ENCODE assay signal across 16 mouse cellular contexts in the genomic region with DNA sequence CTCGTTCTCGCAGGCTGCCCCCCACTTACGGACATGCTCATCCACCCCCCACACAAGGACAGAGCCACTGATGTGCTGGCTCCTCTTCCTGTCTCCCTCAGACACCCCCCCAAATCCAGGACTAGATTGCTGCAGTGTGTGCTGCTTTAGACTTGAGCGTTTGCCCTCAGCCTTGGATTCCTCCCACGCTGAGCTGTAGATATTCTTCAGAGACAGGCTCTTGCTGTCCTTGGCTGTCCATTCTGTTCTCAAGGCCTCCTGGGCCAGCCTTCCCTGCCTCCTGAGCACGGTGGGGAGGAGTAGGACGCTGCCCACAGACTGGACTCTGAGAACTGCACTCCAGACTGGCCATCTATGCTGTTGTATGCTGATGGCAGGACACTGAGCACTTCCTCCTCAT. TPM values are rescaled to one million over a fixed set of nuclear protein-coding genes. Genes with fewer than 3 reads are reported as not detected.
DNase-seq lines count a peak whose midpoint lies in the region; ATAC-seq lines count a peak whose summit lies in the region.
"Had no signal": no experiment of that assay in that cellular context is flagged by ENCODE, and none has a peak within 500 bp of the region (broad histone marks: within the 10 kb centered on the region; RNA-seq: fewer than 3 reads in every experiment).

No protein-coding gene starts in this region.

- H3K4me2 ChIP-seq in forebrain, embryonic 15.5 days (replicated peaks), result no peak overlapping the region
- no peak overlapping the region for H3K4me2 ChIP-seq in kidney, embryonic 16.5 days (replicated peaks; ENCODE audit: low read depth, low read length)
- H3K4me2 ChIP-seq: limb, embryonic 15.5 days; neural tube, embryonic 12.5 days had no signal

- DNase-seq in forebrain, embryonic 10.5 days (ENCODE audit: extremely low spot score, low spot score), result no peak
- no peak for DNase-seq in kidney, postnatal 14 days
- DNase-seq in adrenal gland, adult (ENCODE audit: inconsistent age in 2 of 2, low spot score in 1 of 2), result peak; percentile 83 to 89
- DNase-seq in adrenal gland, postnatal 25 days, result peak; percentile 57
- no peak for DNase-seq in right cerebral cortex, postnatal 4 days
- DNase-seq in neural tube, embryonic 10.5 days (ENCODE audit: extremely low spot score, low spot score), result no peak
- DNase-seq: gastrocnemius, postnatal 14 days; heart, adult 2 months; lung, postnatal 14 days; retina, postnatal 1 day had no signal

- peaks cover 58% of the 10 kb centered on the region; the same call in 1 of the 2 replicates for H3K36me3 ChIP-seq in forebrain, embryonic 15.5 days
- H3K36me3 ChIP-seq in forebrain, embryonic 10.5 days (replicated peaks), result peaks cover 94% of the 10 kb centered on the region
- H3K36me3 ChIP-seq in kidney, embryonic 16.5 days (ENCODE audit: insufficient read depth, low read length), result no peaks in the 10 kb centered on the region
- H3K36me3 ChIP-seq: limb, embryonic 15.5 days had no signal

- 0 out of 2 replicates have a peak overlapping the region, but pooled peaks have one; percentile 8 for H3K27ac ChIP-seq in forebrain, embryonic 15.5 days (replicated peaks)
- H3K27ac ChIP-seq in forebrain, embryonic 10.5 days, result no peak overlapping the region
- H3K27ac ChIP-seq in kidney, embryonic 16.5 days (ENCODE audit: low read length), result no peak overlapping the region
- H3K27ac ChIP-seq: heart, adult 2 months; limb, embryonic 15.5 days; neural tube, embryonic 12.5 days had no signal

- H3K4me1 ChIP-seq in forebrain, embryonic 15.5 days, result peaks cover 35% of the 10 kb centered on the region
- H3K4me1 ChIP-seq in forebrain, embryonic 10.5 days, result peaks cover 15% of the 10 kb centered on the region
- H3K4me1 ChIP-seq in kidney, embryonic 16.5 days (ENCODE audit: insufficient read depth, low read length), result peaks cover 34% of the 10 kb centered on the region

- H3K4me3 ChIP-seq in forebrain, embryonic 15.5 days, result no peak overlapping the region
- H3K4me3 ChIP-seq in forebrain, embryonic 10.5 days, result no peak overlapping the region
- no peak overlapping the region for H3K4me3 ChIP-seq in kidney, embryonic 16.5 days (ENCODE audit: low read length)
- H3K4me3 ChIP-seq: erythroblast, embryonic 14.5 days; heart, adult 2 months; limb, embryonic 15.5 days; neural tube, embryonic 12.5 days had no signal

- H3K9me3 ChIP-seq in forebrain, embryonic 15.5 days, result no peaks in the 10 kb centered on the region
- no peaks in the 10 kb centered on the region for H3K9me3 ChIP-seq in forebrain, embryonic 10.5 days
- no peaks in the 10 kb centered on the region for H3K9me3 ChIP-seq in kidney, embryonic 16.5 days (ENCODE audit: low read length)
- H3K9me3 ChIP-seq: limb, embryonic 15.5 days; neural tube, embryonic 12.5 days had no signal

- no peak for ATAC-seq in forebrain, embryonic 15.5 days (replicated peaks)
- ATAC-seq in kidney, embryonic 16.5 days (ENCODE audit: low FRiP score, low TSS enrichment), result peak; percentile 5; the same call in 1 of the 2 replicates

- whole genome bisulfite sequencing in forebrain, embryonic 15.5 days, result 91% methylated on average over 7 of the region's 7 CpGs
- 93% methylated on average over 7 of the region's 7 CpGs for WGBS in forebrain, embryonic 10.5 days
- 40% methylated on average over 7 of the region's 7 CpGs for WGBS in kidney, embryonic 16.5 days

- H3K9ac ChIP-seq in forebrain, embryonic 15.5 days (replicated peaks), result no peak overlapping the region
- no peak overlapping the region for H3K9ac ChIP-seq in kidney, embryonic 16.5 days (replicated peaks; ENCODE audit: low read length)
- H3K9ac ChIP-seq: limb, embryonic 15.5 days; neural tube, embryonic 12.5 days had no signal

- no peaks in the 10 kb centered on the region for H3K27me3 ChIP-seq in forebrain, embryonic 15.5 days
- no peaks in the 10 kb centered on the region for H3K27me3 ChIP-seq in forebrain, embryonic 10.5 days (ENCODE audit: poor library complexity, severe bottlenecking)
- H3K27me3 ChIP-seq in kidney, embryonic 16.5 days (ENCODE audit: insufficient read depth, low read length), result no peaks in the 10 kb centered on the region
- H3K27me3 ChIP-seq: limb, embryonic 15.5 days; neural tube, embryonic 12.5 days had no signal

RNA-seq across cellular contexts. Expression of gene Lypd6b, which starts 40.5 kb away (rescaled TPM):
- 10.7 and 11.3 TPM in 2 replicates for polyA plus RNA-seq in forebrain, embryonic 15.5 days (2015; fragmentation: Nextera tagmentation; extraction: Ambion mirVana)
- polyA plus RNA-seq in forebrain, embryonic 10.5 days (2016; fragmentation: Nextera tagmentation; extraction: Ambion mirVana), result 1.5 and 1.7 TPM in 2 replicates
- polyA plus RNA-seq in kidney, embryonic 16.5 days (2015; fragmentation: Nextera tagmentation; extraction: Ambion mirVana), result 11.7 and 12.3 TPM in 2 replicates
- 1.2 and 1.9 TPM in 2 replicates for total RNA-seq in adrenal gland, postnatal 25 days (2021)
- total RNA-seq: gastrocnemius, postnatal 14 days; megakaryocyte-erythroid progenitor cell, adult 5-6 weeks had no signal
- polyA plus RNA-seq: erythroblast, embryonic 14.5 days had no signal

Comparison
In these comparisons a context has a peak if more than half of its experiments do, and no peak if none do; other contexts are left out.
1. DNase-seq: peak in adrenal gland, adult (2 of 2) and adrenal gland, postnatal 25 days (single experiment); none in forebrain, embryonic 10.5 days (single experiment), kidney, postnatal 14 days (single experiment), right cerebral cortex, postnatal 4 days (single experiment) and neural tube, embryonic 10.5 days (single experiment).